Mouse (Mus musculus) monocyte, adult 2 months (primary cell): Measurements from ENCODE around the gene Tekt2.

Experiments used
- DNase-seq, 2 experiments: peaks; one replicate each; pipeline ENCODE4 v3.0.0; 2022; ENCODE audit warnings: low spot score in 2 of 2, low read depth in 1 of 2

Tekt2 gene

GRCm38 (mm10) chr4:126309211-126309921 lies 16.1 kb downstream of the Tekt2 start:
- DNase-seq: no peak

GRCm38 (mm10) chr4:126306827-126307226 lies 18.7 kb downstream of the Tekt2 start:
- DNase-seq: no peak

DNA sequence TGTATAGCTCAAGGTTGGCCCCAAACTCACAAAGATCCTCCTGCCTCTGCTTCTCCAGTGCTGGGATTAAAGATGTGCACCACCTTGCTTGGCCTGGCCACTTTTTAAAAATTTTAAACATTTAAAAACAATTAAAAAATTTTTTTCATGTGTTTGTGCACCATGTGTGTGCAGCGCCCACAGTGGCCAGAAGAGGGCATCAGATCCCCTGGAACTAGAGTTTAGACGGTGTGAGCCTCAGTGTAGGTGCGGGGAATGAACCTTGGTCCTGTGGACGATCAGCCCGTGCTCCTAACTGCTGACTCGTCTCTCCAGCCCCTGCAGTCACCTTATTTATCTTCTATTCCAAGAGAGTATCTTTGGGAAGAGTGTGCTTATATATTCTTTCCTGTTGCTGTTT lies 19.4 kb downstream of the Tekt2 start:
- no peak for DNase-seq

- DNase-seq: no peak
Measured at GRCm38 (mm10) chr4:126305428-126305827, 20.1 kb downstream of the Tekt2 start.

DNA sequence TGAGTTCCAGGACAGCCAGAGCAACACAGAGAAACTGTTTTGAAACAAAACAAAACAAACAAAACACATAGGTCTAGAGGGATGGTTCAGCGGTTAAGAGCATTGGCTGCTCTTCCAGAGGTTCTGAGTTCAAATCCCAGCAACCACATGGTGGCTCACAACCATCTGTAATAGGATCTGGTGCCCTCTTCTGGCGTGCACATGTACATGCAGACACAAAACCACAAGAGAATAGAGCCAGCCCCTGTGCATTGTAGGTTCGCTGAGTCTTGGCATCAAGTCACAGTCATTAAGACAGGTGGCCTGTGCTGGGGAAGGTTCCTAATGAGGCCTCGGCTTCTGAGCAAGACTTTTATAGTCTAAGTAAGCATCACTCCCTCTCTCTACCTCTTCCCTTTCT lies 21.6 kb downstream of the Tekt2 start:
- no peak for DNase-seq

DNA sequence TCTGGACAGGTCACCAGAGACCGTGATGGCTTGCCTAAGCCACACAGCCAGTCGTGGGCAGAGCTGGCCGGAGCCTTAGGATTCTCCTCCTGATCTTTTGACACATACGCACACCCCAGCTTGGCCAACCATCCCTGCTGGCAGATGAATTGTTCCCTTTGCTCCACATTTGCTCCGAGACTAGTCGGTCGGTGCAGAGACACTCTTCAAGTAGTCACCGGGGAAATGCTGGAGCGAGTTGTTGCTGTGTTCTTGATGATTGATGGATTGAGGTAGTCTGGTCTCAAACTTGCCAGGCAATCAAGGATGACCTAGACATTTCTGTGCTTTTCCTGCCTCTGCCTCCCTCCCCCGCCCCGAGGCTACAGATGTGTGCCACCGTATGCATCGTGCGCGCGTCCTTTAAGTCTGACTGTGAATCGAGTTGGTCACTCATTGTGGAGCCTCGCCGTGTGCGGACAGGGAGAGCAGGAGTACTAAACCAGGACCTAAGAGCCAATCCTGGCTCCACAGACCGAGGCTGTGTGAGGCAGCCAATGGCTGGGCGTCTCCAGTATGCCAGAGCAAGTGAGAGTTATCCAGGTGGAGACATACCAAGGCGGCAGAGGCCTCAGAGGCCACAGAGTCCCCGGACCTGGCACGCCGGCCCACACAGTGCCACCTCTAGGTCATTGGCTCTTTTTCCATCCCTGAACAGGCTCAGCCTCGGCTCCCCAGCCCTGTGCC lies 23.7 kb downstream of the Tekt2 start:
- no peak for DNase-seq

GRCm38 (mm10) chr4:126300916-126301583 lies 24.4 kb downstream of the Tekt2 start:
- DNase-seq: no peak

- no peak for DNase-seq
Measured at GRCm38 (mm10) chr4:126296617-126297101, 28.8 kb downstream of the Tekt2 start.

- DNase-seq: no peak
Measured at GRCm38 (mm10) chr4:126295937-126296336, 29.6 kb downstream of the Tekt2 start.

- no peak for DNase-seq
Measured at GRCm38 (mm10) chr4:126295152-126295551, 30.3 kb downstream of the Tekt2 start.

DNA sequence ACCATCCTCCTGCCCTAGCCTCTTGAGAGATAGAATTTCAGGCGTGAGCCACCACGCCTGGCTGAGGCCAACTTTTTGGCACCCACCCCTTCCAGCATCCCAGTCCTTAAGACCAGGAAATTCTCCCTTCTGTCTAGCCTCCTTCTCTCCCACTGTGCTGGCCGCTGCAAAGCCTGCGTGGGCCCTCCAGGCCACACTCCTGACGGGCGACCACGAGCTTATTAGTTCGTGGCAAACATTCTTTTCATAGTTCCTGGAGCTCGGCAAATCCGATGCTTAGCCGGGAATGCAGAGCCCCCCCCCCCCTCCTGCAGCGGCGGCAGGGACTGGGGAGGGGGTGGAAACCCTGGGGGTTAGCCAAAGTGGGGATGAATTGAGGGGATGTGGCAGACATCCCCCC lies 34.3 kb downstream of the Tekt2 start:
- no peak for DNase-seq

- no peak for DNase-seq
Measured at GRCm38 (mm10) chr4:126290314-126290713, 35.2 kb downstream of the Tekt2 start.

DNA sequence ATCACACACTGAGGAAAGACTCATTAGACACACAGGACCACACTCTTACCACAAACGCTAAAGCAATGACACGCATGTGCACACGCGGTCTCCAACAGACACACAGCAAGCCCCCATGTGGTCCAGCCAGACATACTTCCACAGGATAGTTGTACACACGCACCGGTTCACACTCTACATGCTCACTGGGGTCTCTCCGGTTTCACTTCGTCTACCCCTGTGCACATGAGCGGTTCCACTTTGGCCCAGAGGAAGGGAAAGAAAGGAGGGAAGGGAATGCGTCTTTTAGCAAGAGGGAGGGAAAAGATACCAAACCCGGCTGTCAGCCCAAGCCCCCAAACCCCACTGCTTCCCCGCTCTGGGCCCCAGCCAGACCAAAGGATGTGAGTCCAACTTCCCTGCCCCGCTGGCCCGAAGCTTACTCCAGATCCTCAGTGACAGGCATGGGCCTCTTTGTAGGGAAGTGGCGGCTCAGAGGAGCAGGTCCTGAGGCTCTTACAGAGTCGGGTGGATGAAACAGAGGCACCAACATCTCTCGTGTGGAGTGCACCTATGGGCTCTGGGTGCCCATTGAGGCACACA lies 37.3 kb downstream of the Tekt2 start:
- DNase-seq: no peak

GRCm38 (mm10) chr4:126287302-126287995 lies 38.0 kb downstream of the Tekt2 start:
- DNase-seq: no peak

- no peak for DNase-seq
Measured at GRCm38 (mm10) chr4:126286492-126286891, 39.0 kb downstream of the Tekt2 start, which contains the start of gene Col8a2. Gene Col8a2 (plus strand): TSS chr4:126286793.

DNA sequence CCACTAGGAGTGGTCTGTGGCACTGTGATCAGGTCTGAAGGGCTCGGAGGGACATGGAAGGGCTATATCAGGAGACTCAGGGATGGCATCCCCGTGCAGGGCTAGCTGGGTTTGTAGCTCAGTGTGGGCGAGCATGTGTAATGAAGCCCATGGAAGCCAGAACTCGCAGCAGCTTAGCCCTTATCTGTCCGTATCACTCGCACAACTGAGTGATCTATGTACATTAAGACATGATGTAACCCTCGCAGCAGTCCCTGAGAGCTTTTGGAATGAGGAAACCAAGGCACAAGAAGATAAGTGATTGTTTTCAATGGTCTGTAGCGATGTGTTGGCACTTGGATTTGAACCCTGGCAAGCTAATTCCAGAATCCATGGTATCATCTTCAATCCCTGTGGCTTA lies 41.9 kb downstream of the Tekt2 start:
- DNase-seq: no peak

- DNase-seq: no peak
Measured at GRCm38 (mm10) chr4:126281706-126282105, 43.8 kb downstream of the Tekt2 start.

DNA sequence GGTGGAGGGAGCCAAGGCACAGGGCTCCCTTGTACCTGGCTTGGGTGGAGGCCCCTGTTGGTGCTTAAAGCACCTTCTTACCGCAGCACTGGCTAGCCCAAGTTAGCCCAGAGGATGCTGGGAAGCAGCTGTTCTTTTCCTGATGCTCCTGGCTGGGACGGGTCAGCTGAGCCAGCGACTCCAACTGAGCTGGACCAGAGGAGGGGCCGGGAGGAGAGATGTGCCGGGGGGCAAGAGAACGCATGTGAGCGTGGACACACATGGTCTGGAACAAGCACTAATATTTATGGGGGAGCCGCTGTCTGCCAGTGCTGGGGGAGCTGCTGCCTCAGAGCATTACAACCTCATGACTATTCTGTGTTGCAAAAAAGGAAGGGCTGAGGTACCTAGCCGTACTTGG lies 46.5 kb downstream of the Tekt2 start:
- DNase-seq: no peak

DNA sequence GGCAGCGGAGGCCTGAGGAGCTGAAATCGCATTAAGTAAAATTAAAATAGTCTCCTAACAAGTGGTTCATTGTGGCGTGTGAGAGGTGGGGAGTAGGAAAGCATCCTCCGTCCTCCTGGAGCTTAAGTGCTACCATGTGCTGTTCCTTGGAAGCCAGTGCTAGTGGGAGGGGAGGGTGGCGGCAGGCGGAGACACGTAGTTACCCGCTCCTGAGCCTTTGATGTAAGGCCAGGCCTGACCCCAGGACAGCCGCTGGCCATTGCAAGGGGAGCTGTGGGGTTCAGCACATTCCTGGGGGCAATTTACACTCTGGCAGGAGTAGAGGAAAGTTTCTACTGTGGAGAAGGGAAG lies 46.9 kb downstream of the Tekt2 start:
- no peak for DNase-seq

GRCm38 (mm10) chr4:126277906-126278564 lies 47.5 kb downstream of the Tekt2 start:
- no peak for DNase-seq
